Mouse (Mus musculus) heart, adult 2 months (tissue): ENCODE measurements around the gene Vmn1r213.

Experiments
- CTCF ChIP-seq: fragments of 200-600 bp; IDR thresholded peaks from 2 replicates; pipeline ENCODE4 v1.8.1; 2022; ENCODE audit warnings: antibody characterized with exemption, mild to moderate bottlenecking, moderate library complexity
- EP300 ChIP-seq: fragments of 200-500 bp; IDR thresholded peaks from 2 replicates; pipeline ENCODE4 v1.6.1; 2011; ENCODE audit warnings: low read depth, low read length, control low read depth; ENCODE audit not compliant: insufficient read depth
- POLR2A ChIP-seq: fragments of 200-500 bp; IDR thresholded peaks from 2 replicates; pipeline ENCODE4 v1.6.1; 2011; ENCODE audit warnings: mild to moderate bottlenecking, low read depth, low read length, control low read depth; ENCODE audit not compliant: insufficient read depth

GRCm38 (mm10) chr13:22990214-22990891, 17.1 kb upstream of the Vmn1r213 start:
- TF ChIP-seq CTCF (no peak), EP300 (no peak), POLR2A (no peak)
